Mouse (Mus musculus) adrenal gland (tissue): ENCODE data around the gene Pirb.
"Not testable (repeated sequence)": the region's sequence is repeated elsewhere in the genome, so short reads cannot be mapped to it uniquely, and the experiment has no call there.

ENCODE experiments used
- intact Hi-C: fragments of 180-260 bp; cut with DNase I; formaldehyde crosslinking; loops from one replicate; pipeline ENCODE4 v1.15.1; 2025
- long read RNA-seq, 2 experiments: library from polyadenylated mRNA; unstranded; transcript quantifications; one replicate each; pipeline ENCODE4 v2.0.0; 2020; ENCODE audit warnings: borderline replicate concordance in 1 of 2; ENCODE audit not compliant: insufficient replicate concordance in 1 of 2

Gene Pirb
- long read RNA-seq, experiment 1, partial matches to known transcripts = 1 of 3 reads
- long read RNA-seq, experiment 1, other reads (novel, unspliced or antisense) = 1 of 3 reads
- long read RNA-seq, experiment 2, partial matches to known transcripts = 2 of 4 reads
- long read RNA-seq, experiment 2, other reads (novel, unspliced or antisense) = 1 of 4 reads

DNA sequence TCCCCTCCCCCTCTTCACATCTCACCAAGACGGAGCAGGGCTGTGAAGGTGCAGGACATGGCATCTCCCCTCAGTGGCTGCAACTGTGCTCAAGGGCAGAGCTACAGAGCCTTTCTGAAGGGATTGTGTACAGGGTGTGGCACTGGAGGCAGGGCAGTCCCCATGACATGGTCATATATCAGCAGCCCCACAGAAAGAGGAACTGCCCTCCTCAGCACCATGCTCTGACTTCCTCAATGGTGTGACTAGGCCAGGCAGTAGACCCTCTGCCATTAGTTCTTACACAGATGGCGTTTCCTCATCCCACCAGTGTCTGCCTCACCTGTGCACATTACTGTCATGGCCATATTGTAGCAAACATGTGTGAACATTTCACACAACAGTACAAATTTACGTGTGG lies at the start of gene Pirb:
Pirb (minus strand) TSS at position 124 of the 400 bp plus-strand sequence.
- intact Hi-C loops = not testable (repeated sequence)

DNA sequence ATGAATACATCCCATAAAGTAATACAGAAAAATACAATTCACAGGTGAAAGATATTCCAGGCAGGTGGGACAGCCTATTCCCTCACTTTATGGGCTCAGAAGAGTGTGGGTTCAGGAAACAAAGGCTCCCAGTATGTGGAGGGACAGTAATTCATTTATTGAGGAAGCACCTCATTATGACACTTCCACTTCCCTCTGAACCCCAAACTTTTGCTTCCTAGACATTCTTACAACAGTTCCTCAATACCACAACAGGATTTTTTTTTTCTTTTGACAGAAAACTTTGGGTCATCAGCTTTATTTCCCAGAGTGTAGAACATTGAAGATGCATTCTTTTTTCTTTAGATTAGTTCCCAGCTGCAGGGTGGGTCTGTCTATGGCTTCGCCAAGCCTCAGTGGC lies 12.5 kb upstream of the Pirb start:
- intact Hi-C loops = not testable (repeated sequence)

DNA sequence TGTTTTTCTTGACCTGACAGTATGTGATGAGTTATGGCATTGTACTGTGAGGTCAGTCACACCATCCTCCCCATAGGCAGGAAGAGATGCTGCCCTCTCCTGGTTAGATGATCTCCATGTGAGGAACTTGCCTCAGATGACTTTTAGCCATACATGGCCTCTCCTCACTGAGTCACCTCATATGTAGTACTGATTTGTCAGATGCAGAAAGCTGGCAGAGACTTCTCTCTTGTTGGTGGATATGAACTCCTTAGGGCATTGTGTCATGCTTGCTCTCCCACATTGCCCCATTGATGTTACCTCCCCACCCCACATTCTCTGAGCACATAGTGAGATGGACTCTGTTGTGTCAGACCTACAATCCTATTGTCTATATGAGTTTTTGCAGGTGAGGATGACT lies 5.3 kb upstream of the Pirb start:
- intact Hi-C loops = not testable (repeated sequence)

DNA sequence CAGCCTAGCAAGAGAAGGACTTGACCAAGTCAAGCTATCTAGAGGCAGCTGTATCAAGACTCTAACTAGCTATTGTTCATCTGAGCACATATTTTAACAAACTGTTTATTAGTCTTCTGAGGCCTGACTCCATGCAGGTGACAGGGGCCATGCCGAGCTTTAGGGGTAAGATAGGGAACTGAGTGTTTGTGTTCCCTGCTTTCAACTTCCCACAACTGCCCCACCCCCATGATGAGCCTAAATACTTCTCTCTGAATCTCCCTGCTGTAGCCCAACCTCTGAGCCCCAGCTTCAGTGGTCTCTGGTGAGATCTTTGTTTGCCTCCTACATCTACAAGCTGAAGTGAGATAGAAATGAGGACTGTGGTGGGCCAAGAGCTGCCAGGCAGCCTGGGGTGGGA lies 4.9 kb downstream of the Pirb start:
- intact Hi-C loops = no loop called here

DNA sequence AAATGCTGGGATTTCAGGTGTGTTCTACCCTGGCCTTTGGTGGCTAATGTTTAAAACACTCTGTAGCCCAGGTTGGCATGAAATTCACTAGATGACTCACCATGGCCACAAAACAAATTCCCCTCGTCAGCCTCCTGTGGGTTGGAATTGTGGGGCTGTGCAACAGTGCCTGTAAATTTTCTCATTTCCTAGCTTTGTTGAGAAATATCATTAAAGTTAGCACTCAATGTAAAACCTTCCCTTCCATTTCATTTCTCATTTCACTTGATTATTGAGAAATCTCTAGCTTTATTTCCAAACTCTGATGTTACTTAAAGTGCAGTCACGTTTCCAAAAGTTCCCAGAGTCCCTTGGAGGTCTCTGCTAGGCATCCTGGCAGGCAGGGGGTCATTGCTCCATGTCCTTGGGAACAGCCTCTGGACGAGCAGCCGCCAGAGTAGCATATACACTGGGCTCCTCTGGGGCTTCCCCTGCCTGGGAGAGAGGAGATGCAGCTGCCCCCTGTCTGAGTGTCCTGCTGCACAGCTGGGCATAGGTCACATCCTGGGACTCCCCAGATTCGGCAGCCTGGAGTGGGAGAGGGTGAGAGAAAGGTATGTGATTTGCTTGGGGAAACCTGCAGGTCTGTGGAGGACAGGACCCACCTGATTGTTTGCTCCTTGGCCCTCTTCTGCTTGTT lies 7.8 kb downstream of the Pirb start:
- intact Hi-C loops = no loop called here

DNA sequence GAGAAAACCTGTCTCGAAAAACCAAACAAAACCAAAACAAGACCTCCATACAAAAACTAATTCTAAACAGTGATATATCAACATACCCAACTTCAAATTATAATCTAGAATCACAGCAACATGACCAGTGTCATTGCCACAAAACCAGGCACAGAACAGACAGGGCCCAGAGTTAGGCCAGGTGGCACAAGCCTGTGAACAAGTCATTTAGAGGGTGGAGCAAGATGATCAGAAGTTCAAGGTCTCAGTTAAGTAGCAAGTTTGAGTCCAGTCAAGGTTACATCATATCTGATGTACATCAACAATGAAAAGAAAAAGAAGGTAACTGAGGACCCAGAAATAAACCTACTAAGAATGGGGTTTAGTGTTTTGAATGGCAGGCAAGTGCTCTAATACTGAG lies 11.2 kb downstream of the Pirb start:
- intact Hi-C loops = no loop called here

DNA sequence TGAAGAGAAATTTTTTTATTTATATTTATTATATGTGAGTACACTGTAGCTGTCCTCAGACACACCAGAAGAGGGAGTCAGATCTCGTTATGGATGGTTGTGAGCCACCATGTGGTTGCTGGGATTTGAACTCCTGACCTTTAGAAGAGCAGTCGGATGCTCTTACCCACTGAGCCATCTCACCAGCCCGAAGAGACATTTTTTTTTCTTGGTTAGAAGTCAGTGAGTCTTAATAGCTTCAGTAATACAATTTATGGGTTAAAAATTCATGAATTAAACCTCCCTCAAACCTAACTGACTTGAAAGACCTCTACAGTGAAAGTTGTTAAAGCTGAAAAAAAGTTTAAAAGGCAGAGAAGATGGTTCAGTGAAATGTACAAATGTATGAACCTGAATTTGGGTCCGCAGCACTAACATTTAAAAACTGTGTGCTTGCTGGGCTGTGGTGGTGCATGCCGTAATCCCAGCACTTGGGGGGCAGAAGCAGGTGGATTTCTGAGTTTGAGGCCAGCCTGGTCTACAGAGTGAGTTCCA lies 11.7 kb downstream of the Pirb start:
- intact Hi-C loops = not testable (repeated sequence)

DNA sequence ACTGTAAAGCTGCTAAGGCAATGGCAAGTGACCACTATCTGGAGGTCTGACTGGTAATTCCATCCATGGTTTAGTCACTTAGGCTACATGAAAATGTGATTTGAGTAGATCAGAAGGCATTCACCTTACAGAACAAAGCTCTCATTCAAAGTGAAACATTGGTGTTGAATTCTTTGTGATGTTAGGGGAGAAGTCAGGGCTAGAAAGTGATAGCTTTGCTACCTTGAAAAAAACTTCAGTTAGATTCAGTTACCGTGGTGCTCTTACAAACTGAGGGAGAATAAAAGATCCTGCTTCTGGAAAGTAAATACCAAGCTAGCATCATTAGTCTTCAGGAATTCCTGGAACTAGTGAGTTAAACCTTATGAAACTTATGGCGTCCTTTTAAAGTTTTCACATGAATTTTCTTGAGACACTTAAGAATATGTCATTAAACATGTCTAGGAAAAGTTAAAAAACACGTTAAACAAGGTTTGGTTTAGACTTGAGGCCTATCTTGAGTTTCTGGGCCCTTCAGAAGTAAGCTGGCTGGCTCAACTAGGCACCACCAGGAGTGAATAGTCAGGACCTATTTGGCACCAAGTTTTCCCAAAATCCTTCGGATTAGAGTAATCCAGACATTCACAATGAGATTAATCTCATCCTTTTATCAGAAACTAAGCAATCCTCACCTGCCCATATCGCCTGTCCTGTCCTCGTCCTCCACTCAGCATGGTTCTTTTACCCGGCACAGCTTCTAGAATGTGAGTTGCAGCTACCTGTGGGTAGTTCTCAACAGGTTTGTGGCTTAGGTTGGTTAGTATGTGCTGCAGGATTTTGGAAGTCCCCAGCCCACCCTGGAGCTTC lies 12.4 kb downstream of the Pirb start:
- intact Hi-C loops = no loop called here

DNA sequence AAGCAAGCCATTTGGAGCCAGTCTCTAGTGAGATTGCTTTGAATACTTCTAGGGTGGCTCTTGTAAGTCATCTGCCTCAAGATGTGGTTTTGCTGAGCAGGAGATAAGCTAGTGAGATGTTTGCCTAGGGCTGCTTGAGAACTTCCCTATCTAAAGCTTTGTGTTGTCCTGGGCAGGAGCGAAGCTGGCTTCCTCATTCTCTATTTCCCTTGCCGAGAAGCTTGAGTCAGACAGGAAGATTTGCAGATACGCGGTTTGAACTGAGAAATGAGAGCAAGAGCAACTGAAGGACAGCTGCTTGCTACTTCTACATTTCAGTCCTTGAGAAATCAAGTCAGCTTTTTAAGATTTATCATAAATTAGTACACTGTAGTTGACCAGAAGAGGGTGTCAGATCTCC lies 13.2 kb downstream of the Pirb start:
- intact Hi-C loops = no loop called here

DNA sequence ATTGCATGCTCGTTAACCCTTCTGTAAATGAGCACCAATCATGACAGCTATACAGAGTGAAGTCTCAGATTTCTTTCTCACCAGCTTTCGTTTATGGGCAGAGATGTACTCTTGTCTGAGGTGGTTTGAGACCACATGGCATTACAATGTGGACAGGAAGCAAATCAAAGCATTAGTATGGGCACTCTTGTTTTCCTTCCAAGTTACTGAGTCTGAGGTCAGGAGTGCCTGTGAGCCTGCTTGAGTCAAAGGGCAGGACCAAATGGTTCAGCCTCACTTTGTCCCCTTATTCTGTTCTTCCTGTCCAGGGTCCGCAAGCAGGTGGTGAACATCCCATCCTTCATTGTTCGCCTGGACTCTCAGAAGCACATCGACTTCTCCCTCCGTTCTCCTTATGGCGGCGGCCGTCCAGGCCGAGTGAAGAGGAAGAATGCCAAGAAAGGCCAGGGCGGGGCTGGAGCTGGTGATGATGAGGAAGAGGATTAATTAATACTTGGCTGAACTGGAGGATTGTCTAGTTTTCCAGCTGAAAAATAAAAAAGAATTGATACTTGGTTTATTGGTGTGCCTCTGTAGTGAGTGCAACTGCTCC lies 13.8 kb downstream of the Pirb start:
- intact Hi-C loops = no loop called here

DNA sequence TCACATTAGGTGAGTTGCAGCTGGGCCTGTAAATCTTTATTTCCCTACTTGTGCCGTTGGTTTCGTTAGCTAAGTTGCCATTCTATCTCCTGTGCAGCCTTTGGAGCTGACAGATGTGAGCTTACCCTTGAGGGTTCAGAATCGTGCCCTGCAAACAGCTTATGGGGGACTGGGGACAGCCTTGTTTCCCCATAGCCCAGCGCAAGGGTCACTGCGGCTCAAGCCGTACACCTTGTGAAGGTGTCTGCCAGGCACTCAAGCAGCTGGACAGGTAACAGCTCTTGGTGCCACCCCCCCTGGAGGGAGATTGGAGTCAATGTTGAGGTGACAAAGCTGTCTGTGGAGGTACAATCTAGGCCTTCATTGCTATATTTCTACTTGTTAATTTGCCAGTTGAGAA lies 14.3 kb downstream of the Pirb start:
- intact Hi-C loops = no loop called here

DNA sequence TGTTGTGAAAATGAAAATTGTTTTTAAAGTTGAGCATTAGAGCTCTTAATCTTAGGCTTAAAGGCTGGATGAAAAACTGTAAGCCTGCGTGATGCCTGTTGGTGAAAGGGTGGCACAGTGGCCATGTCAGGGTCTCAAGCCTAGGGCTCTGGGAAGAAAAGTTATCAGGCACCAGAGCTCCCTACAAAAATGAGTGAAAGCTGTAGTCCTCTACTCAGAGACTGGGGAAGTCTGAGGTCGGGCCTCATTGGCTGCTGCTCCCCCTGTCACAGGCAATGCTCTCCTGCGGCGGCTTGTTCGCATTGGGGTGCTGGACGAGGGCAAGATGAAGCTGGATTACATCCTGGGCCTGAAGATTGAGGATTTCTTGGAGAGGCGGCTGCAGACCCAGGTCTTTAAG lies 14.7 kb downstream of the Pirb start:
- intact Hi-C loops = not testable (repeated sequence)

DNA sequence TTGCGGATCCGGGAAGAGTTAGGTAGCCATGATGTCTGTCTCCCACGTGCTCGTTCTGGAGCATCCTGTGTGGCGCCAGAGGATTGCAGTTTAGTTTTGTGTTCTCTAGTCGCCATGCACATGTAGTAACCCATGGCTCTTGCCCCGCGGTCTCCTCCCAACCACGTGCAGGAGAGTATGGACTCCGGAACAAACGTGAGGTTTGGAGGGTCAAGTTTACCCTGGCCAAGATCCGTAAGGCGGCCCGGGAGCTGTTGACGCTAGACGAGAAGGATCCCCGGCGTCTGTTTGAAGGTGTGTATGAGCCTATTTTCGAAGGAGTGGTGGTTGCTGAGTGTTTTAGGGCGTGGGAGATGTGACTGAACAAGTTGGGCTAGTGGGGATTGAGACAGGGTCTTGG lies 15.7 kb downstream of the Pirb start:
- intact Hi-C loops = no loop called here

DNA sequence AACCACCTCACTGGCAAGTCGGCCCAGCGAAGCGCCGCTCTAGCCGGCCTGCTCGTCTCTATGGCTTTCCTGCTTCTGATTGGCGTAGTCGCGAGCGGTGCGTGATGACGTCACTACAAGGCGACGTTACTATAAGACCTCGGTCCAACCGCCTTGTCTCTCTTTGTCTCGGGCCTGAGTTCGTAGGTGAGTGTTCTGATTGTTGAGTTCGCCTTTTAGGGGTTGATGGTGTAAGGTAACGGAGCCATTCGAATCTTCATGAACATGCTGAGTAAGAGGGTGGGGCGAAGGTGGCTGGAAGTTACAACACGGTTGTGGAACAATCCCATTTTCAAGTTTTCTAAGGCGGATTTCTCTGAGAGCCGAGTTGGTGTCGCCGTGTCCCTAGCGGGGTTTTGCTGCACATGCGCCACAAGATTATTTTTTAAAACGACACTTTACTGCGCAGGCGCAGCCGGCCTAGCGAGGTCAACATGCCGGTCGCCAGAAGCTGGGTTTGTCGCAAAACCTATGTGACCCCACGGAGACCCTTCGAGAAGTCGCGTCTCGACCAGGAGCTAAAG lies 16.2 kb downstream of the Pirb start, which contains the start of gene Rps9:
Rps9 (plus strand) TSS at position 115 of the 563 bp plus-strand sequence.
- intact Hi-C loops = no loop called here

DNA sequence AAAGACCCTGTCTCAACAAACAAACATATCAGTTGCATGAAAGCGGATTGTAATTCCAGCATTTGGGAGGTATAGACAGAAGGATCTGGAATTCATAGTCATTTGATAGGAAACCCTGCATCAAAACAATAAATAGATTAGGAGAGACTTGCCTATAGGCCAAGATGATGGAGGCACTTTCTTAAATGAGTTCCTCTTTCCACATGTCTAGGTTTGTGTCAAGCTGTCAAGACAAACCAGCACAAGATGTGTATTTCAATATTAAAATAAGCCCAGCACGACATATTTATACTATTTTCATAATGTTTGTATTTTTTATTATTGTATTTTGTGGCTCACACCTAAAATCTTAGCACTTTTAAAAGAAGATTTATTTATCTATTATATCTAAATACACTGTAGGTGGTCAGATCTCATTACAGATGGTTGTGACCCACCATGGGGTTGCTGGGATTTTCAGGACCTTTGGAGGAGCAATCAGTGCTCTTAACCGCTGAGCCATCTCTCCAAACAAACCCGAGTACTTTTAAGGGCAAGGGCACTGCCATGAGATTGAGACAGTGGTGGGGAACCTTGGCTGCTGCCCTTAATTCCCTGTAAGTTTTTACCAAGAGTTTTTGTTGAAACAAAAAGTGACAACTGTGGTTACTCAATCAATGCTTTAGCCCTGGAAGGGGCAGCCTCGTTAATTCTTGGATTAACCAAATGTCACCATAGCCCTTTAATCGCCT lies 16.9 kb downstream of the Pirb start:
- intact Hi-C loops = no loop called here

DNA sequence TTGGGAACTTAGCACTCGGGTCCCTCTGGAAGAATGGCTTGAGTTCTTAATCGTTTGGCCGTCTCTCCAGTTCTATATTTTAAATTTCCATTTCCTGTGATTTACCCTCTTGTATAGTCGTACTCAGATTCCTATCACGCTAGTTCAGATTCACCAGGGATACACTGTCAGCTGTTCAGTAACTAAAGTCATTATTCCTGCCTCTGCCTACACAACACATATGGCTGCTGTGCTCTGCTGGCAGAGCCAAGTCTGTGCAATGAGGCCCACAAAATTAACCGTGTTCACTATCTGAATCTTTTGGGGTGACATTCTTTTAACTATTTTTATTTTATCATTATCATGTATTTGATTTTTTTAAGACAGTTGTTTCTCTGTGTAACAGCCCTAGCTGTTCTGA lies 21.7 kb downstream of the Pirb start:
- intact Hi-C loops = no loop called here

DNA sequence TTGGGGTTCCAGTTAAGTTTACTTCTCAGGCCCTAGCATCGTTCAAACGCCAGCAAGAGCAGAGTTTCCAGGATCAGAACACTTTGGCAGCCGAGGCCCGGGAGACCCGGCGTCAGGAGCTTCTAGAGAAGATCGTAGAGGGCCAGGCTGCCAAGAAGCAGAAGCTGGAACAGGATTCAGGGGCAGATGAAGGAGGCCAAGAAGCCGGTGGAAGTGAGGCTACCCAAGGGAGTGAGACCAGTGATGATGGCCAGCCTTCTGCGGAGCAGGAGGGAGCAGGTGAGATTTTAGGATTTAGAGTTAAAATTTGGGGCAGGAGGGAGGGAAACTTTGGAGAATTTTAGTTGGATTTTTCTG lies 25.3 kb downstream of the Pirb start:
- intact Hi-C loops = not testable (repeated sequence)

DNA sequence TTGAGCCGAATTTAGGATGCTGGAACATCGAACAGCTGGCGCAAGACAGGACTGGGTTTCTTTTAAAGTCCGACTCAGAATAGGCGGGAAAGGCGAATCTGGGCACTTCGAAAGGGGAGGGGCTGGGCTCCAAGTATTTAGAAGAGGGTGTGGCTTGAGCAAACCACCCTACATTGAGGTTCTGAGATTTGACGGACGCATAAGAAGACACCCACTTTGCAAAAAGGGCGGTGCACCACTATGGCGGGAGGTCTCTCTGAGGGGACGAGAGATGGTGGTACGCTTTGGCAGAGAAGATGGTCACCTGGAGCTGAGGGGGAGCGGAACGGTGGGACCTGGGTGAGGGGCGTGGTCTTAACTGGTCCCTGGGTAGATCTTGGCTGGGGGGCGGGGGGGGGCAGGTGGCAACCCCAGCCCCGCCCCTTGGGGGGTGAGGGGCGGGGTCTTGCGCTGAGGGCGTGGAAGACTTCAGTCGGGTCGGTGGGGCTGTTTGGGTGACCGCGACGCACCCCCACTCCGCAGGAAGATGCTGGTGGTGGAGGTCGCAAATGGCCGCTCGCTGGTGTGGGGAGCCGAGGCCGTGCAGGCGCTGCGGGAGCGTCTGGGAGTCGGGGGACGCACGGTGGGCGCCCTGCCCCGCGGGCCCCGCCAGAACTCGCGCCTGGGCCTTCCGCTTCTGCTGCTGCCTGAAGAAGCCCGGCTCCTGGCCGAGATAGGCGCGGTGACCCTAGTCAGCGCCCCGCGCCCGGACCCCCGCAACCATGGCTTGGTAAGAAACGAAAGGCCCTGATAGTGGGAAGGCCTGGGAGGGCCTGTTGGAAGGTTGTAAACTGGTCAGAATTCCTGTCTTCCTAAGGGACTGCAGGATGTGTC lies 25.9 kb downstream of the Pirb start:
- intact Hi-C loops = no loop called here

DNA sequence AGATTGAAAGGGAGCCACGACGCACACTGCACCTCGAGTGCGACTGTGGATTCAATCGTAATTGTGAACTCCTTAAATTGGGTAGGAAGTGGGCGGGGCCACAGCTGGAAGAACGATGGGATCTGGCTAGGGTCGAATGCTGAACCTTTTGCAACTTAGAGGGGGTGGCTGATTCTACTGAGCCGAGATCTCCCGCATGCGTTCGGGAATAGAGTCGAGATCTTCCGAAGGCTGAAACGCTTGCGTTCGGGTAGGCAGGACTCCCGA lies 26.4 kb downstream of the Pirb start:
- intact Hi-C loops = no loop called here
